Mouse (Mus musculus) stomach, embryonic 14.5 days (tissue): Measurements from ENCODE around the gene Ttll13. TPM values are rescaled to one million over a fixed set of nuclear protein-coding genes. Genes with fewer than 3 reads are reported as not detected.

Source experiments
- ATAC-seq: fragments of 200-750 bp; cut with Nextera tagmentation; 2 replicates; pipeline ENCODE4 v1.8.0; 2017; ENCODE audit warnings: low read depth, moderate TSS enrichment; ENCODE audit not compliant: insufficient number of reproducible peaks, insufficient read depth, low FRiP score
- H3K27ac ChIP-seq: fragments of 300-500 bp; sonication (generic); 2 replicates; pipeline ENCODE4 v1.5.1; 2014; ENCODE audit warnings: mild to moderate bottlenecking, low read length, moderate library complexity, mixed read lengths
- H3K27me3 ChIP-seq: fragments of 300-500 bp; sonication (generic); 2 replicates; pipeline ENCODE4 v1.6.1; 2014; ENCODE audit warnings: low read length, control low read depth, mixed read lengths; ENCODE audit not compliant: control insufficient read depth, insufficient read depth
- H3K36me3 ChIP-seq: fragments of 300-500 bp; sonication (generic); 2 replicates; pipeline ENCODE4 v1.6.1; 2014; ENCODE audit warnings: mild to moderate bottlenecking, control low read depth, low read length, moderate library complexity, mixed read lengths; ENCODE audit not compliant: control insufficient read depth, insufficient read depth
- H3K4me1 ChIP-seq: fragments of 300-500 bp; sonication (generic); 2 replicates; pipeline ENCODE4 v1.6.1; 2014; ENCODE audit warnings: low read length, control low read depth, mixed read lengths; ENCODE audit not compliant: control insufficient read depth, insufficient read depth
- H3K4me2 ChIP-seq: fragments of 300-500 bp; sonication (generic); replicated peaks from 2 replicates; pipeline ENCODE4 v1.6.1; 2014; ENCODE audit warnings: low read depth, low read length, control low read depth
- H3K4me3 ChIP-seq: fragments of 300-500 bp; sonication (generic); 2 replicates; pipeline ENCODE4 v1.5.1; 2014; ENCODE audit warnings: low read depth, low read length, control low read depth
- H3K9ac ChIP-seq: fragments of 300-500 bp; sonication (generic); replicated peaks from 2 replicates; pipeline ENCODE4 v1.6.1; 2014; ENCODE audit warnings: low read depth, mild to moderate bottlenecking, control low read depth, low read length, moderate library complexity, mixed read lengths
- H3K9me3 ChIP-seq: fragments of 300-500 bp; sonication (generic); 2 replicates; pipeline ENCODE4 v1.6.1; 2016; ENCODE audit warnings: low read depth, low read length, control low read depth; ENCODE audit not compliant: control insufficient read depth
- WGBS: fragments of 180-500 bp; shearing (Covaris S2); extraction: QIAGEN DNeasy Blood & Tissue Kit; methylation state at CpG from one replicate; pipeline ENCODE4 v1.1.7; 2014; 5-methylcytosine and 5-hydroxymethylcytosine counted together
- polyA plus RNA-seq: library from polyadenylated mRNA; unstranded; fragments of >200 nt; fragmentation: Nextera tagmentation; extraction: Ambion mirVana; gene quantifications from 2 replicates; pipeline ENCODE4 v1.2.1, GENCODE M21; 2014

Gene Ttll13
- polyA plus RNA-seq, 1 experiment from 2014 or later = 1.8 TPM

- no peaks in the 10 kb centered on the region for H3K4me1 ChIP-seq
- H3K4me2 ChIP-seq = no peak overlapping the region
- no peak overlapping the region for H3K4me3 ChIP-seq
- no peaks in the 10 kb centered on the region for H3K9me3 ChIP-seq
- H3K9ac ChIP-seq = no peak overlapping the region
- WGBS = 92% methylated on average over 9 of the region's 9 CpGs
- ATAC-seq = no peak
- no peak overlapping the region for H3K27ac ChIP-seq
- no peaks in the 10 kb centered on the region for H3K27me3 ChIP-seq
- H3K36me3 ChIP-seq = peaks cover 75% of the 10 kb centered on the region
Measured at GRCm38 (mm10) chr7:80220237-80220797, 25.9 kb upstream of the Ttll13 start.

GRCm38 (mm10) chr7:80221179-80221750 is 24.9 kb upstream of the Ttll13 start:
- H3K36me3 ChIP-seq = peaks cover 72% of the 10 kb centered on the region
- no peak overlapping the region for H3K27ac ChIP-seq
- H3K4me2 ChIP-seq = no peak overlapping the region
- no peak overlapping the region for H3K4me3 ChIP-seq
- H3K9ac ChIP-seq = no peak overlapping the region
- no peaks in the 10 kb centered on the region for H3K9me3 ChIP-seq
- no peak for ATAC-seq
- no peaks in the 10 kb centered on the region for H3K4me1 ChIP-seq
- H3K27me3 ChIP-seq = no peaks in the 10 kb centered on the region
- WGBS = 90% methylated on average over 4 of the region's 4 CpGs

- 90% methylated on average over 4 of the region's 4 CpGs for WGBS
- Histone ChIP-seq H3K36me3 (peaks cover 32% of the 10 kb centered on the region), H3K27me3 (no peaks in the 10 kb centered on the region), H3K27ac (no peak overlapping the region), H3K4me1 (peaks cover 7% of the 10 kb centered on the region; the same call in 1 of the 2 replicates), H3K9ac (no peak overlapping the region), H3K9me3 (no peaks in the 10 kb centered on the region), H3K4me3 (no peak overlapping the region), H3K4me2 (no peak overlapping the region)
- no peak for ATAC-seq
Measured at GRCm38 (mm10) chr7:80227065-80227464, 19.1 kb upstream of the Ttll13 start.

- Histone ChIP-seq H3K36me3 (peaks cover 9% of the 10 kb centered on the region; the same call in 1 of the 2 replicates), H3K9me3 (no peaks in the 10 kb centered on the region), H3K9ac (no peak overlapping the region), H3K4me2 (no peak overlapping the region), H3K4me3 (no peak overlapping the region), H3K27me3 (no peaks in the 10 kb centered on the region), H3K4me1 (peaks cover 12% of the 10 kb centered on the region; the same call in 1 of the 2 replicates), H3K27ac (no peak overlapping the region)
- 83% methylated on average over 6 of the region's 6 CpGs for WGBS
- no peak for ATAC-seq
Measured at GRCm38 (mm10) chr7:80230196-80230595, 16.0 kb upstream of the Ttll13 start.

- H3K4me1 ChIP-seq = peaks cover 12% of the 10 kb centered on the region; the same call in 1 of the 2 replicates
- H3K36me3 ChIP-seq = peaks cover 2% of the 10 kb centered on the region; the same call in 1 of the 2 replicates
- WGBS = under 1% methylated on average over 29 of the region's 29 CpGs
- H3K27me3 ChIP-seq = no peaks in the 10 kb centered on the region
- ATAC-seq = peak; percentile 28
- H3K4me2 ChIP-seq = peak overlapping the region; percentile 68
- H3K4me3 ChIP-seq = peak overlapping the region; percentile 55
- H3K9ac ChIP-seq = no peak overlapping the region; the same call in 1 of the 2 replicates
- H3K9me3 ChIP-seq = no peaks in the 10 kb centered on the region
- H3K27ac ChIP-seq = peak overlapping the region; percentile 48; the same call in 1 of the 2 replicates
Measured at GRCm38 (mm10) chr7:80231971-80232488, 14.1 kb upstream of the Ttll13 start.

GRCm38 (mm10) chr7:80232489-80233029 is 13.6 kb upstream of the Ttll13 start, which contains the start of the genes Cib1 and Gdpgp1:
TSS of gene Cib1 (minus strand) at chr7:80232813.
TSS of gene Gdpgp1 (plus strand) at chr7:80232865.
- ATAC-seq = peak; percentile 99
- H3K4me2 ChIP-seq = peak within 1 kb of the TSS; percentile 68
- under 1% methylated on average over 54 of the region's 56 CpGs for WGBS

GRCm38 (mm10) chr7:80233799-80234198 is 12.4 kb upstream of the Ttll13 start:
- peaks cover 6% of the 10 kb centered on the region for H3K36me3 ChIP-seq
- H3K9me3 ChIP-seq = no peaks in the 10 kb centered on the region
- H3K9ac ChIP-seq = no peak overlapping the region
- no peak overlapping the region for H3K27ac ChIP-seq
- ATAC-seq = no peak
- peak overlapping the region; percentile 55; the same call in 1 of the 2 replicates for H3K4me3 ChIP-seq
- no peaks in the 10 kb centered on the region for H3K27me3 ChIP-seq
- peaks cover 12% of the 10 kb centered on the region; the same call in 1 of the 2 replicates for H3K4me1 ChIP-seq
- peak overlapping the region; percentile 68 for H3K4me2 ChIP-seq
- WGBS = 78% methylated on average over 9 of the region's 9 CpGs

More at GRCm38 (mm10) chr7:80232489-80233029, 13.6 kb upstream of the Ttll13 start, which contains the start of the genes Cib1 and Gdpgp1:
- peaks cover 12% of the 10 kb centered on the region; the same call in 1 of the 2 replicates for H3K4me1 ChIP-seq
- H3K4me3 ChIP-seq = peak within 1 kb of the TSS; percentile 55
- peak within 1 kb of the TSS; percentile 58 for H3K9ac ChIP-seq
- peak within 1 kb of the TSS; percentile 48; the same call in 1 of the 2 replicates for H3K27ac ChIP-seq
- no peaks in the 10 kb centered on the region for H3K27me3 ChIP-seq
- no peaks in the 10 kb centered on the region for H3K9me3 ChIP-seq
- peaks cover 2% of the 10 kb centered on the region; the same call in 1 of the 2 replicates for H3K36me3 ChIP-seq

GRCm38 (mm10) chr7:80238542-80238941 is 7.6 kb upstream of the Ttll13 start:
- no peaks in the 10 kb centered on the region for H3K27me3 ChIP-seq
- H3K9ac ChIP-seq = no peak overlapping the region
- peaks cover 12% of the 10 kb centered on the region for H3K36me3 ChIP-seq
- WGBS = 86% methylated on average over 10 of the region's 10 CpGs
- no peak for ATAC-seq
- no peak overlapping the region for H3K4me2 ChIP-seq
- peaks cover 5% of the 10 kb centered on the region; the same call in 1 of the 2 replicates for H3K4me1 ChIP-seq
- no peak overlapping the region for H3K27ac ChIP-seq
- no peaks in the 10 kb centered on the region for H3K9me3 ChIP-seq
- no peak overlapping the region for H3K4me3 ChIP-seq
